Mouse (Mus musculus): Measurements from ENCODE around the gene Ubp1.
A peak's percentile ranks its signal among the peaks of the same experiment; 100 is the strongest.

The Ubp1 gene

DNA sequence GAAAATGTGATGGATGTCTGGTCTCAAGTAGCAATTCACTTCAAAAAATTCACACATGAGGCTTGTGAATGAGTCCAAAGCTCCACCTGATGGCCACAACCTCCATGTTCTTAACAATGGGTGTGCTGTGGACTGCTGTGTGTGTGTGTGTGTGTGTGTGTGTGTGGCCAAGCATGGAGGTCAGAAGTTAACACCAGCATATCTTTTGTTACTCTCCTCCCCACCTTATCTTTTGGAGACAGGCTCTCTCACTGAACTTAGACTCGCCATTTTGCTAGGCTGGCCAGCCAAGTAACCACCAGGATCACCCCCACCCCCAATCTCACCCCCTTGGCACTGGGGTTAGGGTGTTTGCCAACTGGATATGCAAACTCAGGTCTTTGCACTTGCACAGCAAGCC is 83.3 kb downstream of the Ubp1 start:
- no peak for DNase-seq (ENCODE audit: low read depth, low spot score)

- DNase-seq (ENCODE audit: low read depth, low spot score), result no peak
Measured at GRCm38 (mm10) chr9:114015724-114016123, 85.0 kb downstream of the Ubp1 start.

DNA sequence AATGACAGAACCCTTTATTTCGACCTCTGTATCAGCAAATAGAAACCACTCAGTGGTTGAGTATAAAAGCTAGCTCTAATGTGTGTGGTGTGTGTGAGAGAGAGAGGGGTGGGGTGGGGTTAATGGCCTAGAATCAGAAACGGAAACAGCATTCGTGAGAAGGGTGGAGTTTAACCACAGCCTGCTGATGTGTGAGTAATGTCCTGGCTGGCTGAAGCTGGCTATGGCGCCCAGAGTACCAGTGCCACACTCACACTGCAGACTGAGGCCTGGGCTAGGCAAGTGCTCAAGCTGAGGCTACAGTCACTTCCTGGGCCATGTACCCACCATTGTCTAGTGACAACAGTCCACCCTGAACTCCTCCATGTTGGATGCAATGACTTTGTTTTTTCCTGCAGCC is 85.7 kb downstream of the Ubp1 start:
- no peak for DNase-seq (ENCODE audit: low read depth, low spot score)

DNA sequence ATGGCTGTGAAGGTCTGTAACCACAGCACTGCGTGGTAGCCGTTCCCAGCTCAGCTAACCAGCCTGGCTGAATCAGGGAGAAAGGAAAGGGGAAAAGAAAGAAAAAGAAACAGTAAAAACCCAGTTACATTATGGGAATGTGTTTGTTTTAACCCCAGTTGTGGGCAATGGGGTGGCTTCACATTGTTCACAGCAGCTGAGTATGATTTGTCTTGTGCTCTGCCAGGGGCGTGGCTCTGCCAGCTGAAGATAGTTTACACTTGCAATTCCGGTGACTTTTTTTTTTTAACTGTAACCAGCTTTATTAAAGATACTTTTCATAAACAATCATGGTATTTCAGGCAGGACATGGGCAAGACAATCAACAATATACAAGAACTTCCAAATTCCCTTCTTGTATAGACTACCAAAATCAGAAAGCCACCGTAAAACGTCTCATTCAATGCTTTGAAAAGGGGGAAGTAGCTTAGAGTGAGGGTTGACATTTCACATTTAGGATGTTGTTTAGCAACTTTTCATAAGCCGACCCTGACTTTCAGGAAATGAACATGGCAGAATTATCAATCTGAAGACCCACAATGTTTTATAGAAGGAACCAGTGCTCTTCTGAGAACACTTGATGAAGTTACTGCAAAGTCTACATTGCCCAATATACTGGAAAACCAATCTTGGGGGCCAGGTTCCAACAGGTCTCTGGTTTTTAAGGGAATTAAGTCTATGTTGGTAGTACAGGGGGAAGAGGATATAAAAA is 88.5 kb downstream of the Ubp1 start:
- no peak for DNase-seq (ENCODE audit: low read depth, low spot score)

DNA sequence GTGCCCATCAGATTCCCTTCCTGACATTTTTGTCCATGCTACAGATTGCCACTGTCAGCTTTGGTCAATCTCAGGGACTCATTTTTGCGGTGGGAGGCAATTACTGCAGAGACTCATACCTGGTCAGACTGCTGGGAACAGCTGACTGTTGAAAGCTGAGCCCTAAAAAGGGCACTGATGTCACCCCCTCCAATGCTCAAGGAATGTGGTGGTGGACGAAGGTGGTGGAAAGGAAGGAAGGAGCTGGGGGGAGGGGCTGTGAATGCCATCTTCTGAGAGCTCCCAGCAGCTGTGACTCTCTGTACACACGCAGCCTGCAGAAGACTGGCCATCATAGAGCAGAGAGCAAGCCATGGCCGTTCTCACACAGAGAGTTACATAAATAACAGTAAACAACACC is 91.4 kb downstream of the Ubp1 start:
- no peak for DNase-seq (ENCODE audit: low read depth, low spot score)

DNA sequence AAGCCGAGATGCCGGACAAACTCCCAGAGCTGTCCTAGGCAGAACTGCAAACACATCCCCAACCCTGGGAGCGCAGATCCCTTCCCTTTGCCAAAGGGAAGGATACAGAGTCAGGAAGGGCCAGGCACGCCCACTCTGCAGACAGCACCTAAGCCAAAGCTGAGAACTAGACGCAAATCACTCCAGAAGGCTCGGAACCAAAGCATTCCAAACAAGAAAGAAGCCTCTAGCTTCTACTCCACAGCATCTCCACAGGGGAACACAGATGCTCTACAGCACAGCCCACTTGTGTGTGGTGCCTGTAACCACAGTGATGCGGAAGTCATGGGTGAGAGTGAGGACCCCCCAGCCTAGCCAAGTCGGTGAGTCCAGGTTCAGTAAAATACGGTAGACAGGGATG is 94.4 kb downstream of the Ubp1 start:
- DNase-seq (ENCODE audit: low read depth, low spot score), result no peak

DNA sequence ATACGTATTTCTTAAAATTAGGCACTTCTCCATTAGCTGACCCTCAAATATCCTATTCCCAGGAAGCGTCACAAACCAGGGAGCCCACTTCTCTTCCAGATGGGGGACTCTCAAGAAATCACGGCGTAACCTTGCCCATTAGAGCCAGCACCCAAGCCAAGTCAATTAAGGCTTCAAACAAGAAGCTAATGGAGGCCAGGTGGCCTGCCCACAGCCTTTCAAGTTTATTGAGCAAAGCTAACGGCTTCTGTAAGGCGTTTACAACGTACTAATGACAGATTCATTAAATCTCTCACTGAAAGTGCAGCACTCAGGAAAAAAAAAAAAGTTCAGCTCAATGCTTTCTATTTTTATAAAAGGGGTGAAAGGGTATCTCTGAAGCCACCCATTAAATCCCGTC is 95.1 kb downstream of the Ubp1 start:
- peak; percentile 66 for DNase-seq (ENCODE audit: low read depth, low spot score)

DNA sequence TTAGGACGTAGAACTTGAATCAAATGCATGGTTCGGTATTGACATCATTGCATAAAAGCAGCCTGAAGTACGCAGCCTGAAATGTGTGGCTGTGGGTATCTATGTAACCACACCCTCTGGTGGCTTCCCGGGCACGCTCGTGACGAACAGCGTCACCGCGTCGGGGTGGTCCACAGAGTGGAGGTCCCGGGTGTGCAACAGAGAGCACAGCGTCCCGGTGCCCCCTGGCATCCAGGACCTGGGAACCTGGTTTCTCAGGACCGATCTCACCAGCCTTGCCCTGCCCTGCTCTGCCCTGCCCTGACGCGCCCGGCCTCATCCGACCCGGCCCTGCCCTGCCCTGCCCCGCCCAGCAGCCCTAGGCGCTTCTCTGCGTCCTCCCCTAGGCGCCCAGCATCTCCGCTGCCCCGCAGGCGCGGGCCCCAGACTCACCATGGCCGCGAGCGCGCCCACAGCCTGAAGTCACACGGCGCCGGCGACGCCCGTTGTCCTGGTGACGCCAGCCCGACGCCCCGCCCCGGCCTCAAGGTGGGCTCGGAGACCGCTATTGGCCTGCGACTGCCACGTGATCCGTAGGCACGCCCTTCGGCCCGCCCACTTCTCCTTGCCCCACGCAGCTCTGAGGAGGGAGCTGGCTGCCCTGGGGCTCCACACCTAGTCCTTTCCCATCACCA is 95.7 kb downstream of the Ubp1 start:
- peak; percentile 84 for DNase-seq (ENCODE audit: low read depth, low spot score)
